Mouse (Mus musculus): ENCODE data around the gene Pgc. TPM values are rescaled to one million over a fixed set of nuclear protein-coding genes. Genes with fewer than 3 reads are reported as not detected.

Gene Pgc
- polyA plus RNA-seq, 1 experiment = 6.0 TPM

DNA sequence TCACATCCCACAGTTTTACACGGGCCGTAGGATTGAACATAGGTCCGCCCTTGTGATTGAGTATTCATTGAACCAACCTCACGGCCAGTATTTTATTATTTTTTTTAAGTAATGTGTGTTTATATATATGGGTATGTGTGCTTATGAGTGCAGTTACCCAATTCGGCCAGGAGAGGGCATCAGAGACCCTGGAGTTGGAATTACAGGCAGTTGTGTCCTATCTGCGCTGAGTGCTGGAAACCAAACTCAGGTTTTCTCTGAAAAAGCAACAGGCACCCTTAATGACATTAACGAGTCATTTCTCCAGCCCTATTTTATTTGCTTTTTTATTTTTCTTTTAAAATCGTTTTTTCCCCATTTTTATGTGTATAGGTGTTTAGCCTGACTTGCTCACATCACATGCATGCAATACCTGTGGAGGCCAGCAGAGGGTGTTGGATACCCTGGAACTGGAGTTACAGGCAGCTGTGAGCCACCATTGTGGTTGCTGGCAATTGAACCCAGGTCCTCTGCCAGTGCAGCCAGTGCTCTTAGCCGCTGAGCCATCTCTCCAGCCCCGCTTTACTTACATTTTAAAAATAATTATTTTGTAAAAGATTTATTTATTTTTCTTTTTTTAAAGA is 18.2 kb downstream of the Pgc start:
- DNase-seq = peak; percentile 26
- WGBS = 94% methylated on average over 10 of the region's 10 CpGs
- no peak overlapping the region for H3K4me3 ChIP-seq (ENCODE audit: control insufficient read depth, insufficient read depth, low read length)
- H3K27ac ChIP-seq (ENCODE audit: control insufficient read depth, insufficient read depth, low read length) = no peak overlapping the region
- no peaks in the 10 kb centered on the region for H3K27me3 ChIP-seq (ENCODE audit: control insufficient read depth, insufficient read depth, low read length)
- H3K4me1 ChIP-seq (replicated peaks; ENCODE audit: control insufficient read depth, insufficient read depth, low read length) = peaks cover 6% of the 10 kb centered on the region; the same call in 1 of the 2 replicates
- TF ChIP-seq POLR2A (IDR thresholded peaks at IDR 0.05; ENCODE audit: control insufficient read depth, extremely low read depth, insufficient read depth, low read length, poor library complexity) = no peak
- TF ChIP-seq CTCF (IDR thresholded peaks at IDR 0.05; ENCODE audit: borderline replicate concordance, control insufficient read depth, extremely low read depth, insufficient read depth, low read length, poor library complexity) = no peak
- H3K36me3 ChIP-seq (ENCODE audit: control insufficient read depth, insufficient read depth, low read length) = no peaks in the 10 kb centered on the region

GRCm38 (mm10) chr17:47748791-47749553 is 22.3 kb downstream of the Pgc start:
- 89% methylated on average over 14 of the region's 14 CpGs for WGBS
- DNase-seq = no peak
- Histone ChIP-seq H3K36me3 (ENCODE audit: control insufficient read depth, insufficient read depth, low read length) (no peaks in the 10 kb centered on the region), H3K4me1 (replicated peaks; ENCODE audit: control insufficient read depth, insufficient read depth, low read length) (no peaks in the 10 kb centered on the region), H3K27ac (ENCODE audit: control insufficient read depth, insufficient read depth, low read length) (no peak overlapping the region), H3K4me3 (ENCODE audit: control insufficient read depth, insufficient read depth, low read length) (no peak overlapping the region), H3K27me3 (ENCODE audit: control insufficient read depth, insufficient read depth, low read length) (no peaks in the 10 kb centered on the region)
- no peak for TF ChIP-seq POLR2A (IDR thresholded peaks at IDR 0.05; ENCODE audit: control insufficient read depth, extremely low read depth, insufficient read depth, low read length, poor library complexity)
- TF ChIP-seq CTCF (IDR thresholded peaks at IDR 0.05; ENCODE audit: borderline replicate concordance, control insufficient read depth, extremely low read depth, insufficient read depth, low read length, poor library complexity) = no peak

DNA sequence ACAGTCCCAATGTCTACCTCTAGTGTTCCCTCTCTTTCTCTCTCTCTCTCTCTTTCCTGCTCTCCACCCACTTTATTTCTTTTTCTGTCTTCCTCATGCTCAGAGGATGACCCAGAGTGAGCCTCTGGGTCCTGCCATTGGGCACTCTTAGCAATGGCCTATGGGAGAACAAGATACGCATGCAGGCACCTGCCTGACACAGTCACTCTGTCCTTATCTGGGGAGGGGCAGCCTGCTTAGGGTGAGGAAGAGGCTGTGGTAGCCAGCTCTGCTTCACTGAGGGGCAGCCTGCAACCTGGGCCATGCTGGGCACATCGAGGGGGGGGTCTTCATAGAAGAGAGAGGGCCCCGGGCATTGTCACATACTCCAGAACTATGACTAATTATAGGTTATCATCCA is 23.0 kb downstream of the Pgc start:
- H3K27me3 ChIP-seq (ENCODE audit: control insufficient read depth, insufficient read depth, low read length) = no peaks in the 10 kb centered on the region
- no peak overlapping the region for H3K4me3 ChIP-seq (ENCODE audit: control insufficient read depth, insufficient read depth, low read length)
- TF ChIP-seq POLR2A (IDR thresholded peaks at IDR 0.05; ENCODE audit: control insufficient read depth, extremely low read depth, insufficient read depth, low read length, poor library complexity) = no peak
- no peak for TF ChIP-seq CTCF (IDR thresholded peaks at IDR 0.05; ENCODE audit: borderline replicate concordance, control insufficient read depth, extremely low read depth, insufficient read depth, low read length, poor library complexity)
- 93% methylated on average over 3 of the region's 3 CpGs for WGBS
- H3K36me3 ChIP-seq (ENCODE audit: control insufficient read depth, insufficient read depth, low read length) = no peaks in the 10 kb centered on the region
- H3K4me1 ChIP-seq (replicated peaks; ENCODE audit: control insufficient read depth, insufficient read depth, low read length) = peaks cover 3% of the 10 kb centered on the region
- DNase-seq = no peak
- H3K27ac ChIP-seq (ENCODE audit: control insufficient read depth, insufficient read depth, low read length) = no peak overlapping the region

GRCm38 (mm10) chr17:47750101-47750500 is 23.5 kb downstream of the Pgc start:
- 95% methylated on average over 6 of the region's 6 CpGs for WGBS
- no peak for DNase-seq
- no peaks in the 10 kb centered on the region for H3K36me3 ChIP-seq (ENCODE audit: control insufficient read depth, insufficient read depth, low read length)
- TF ChIP-seq CTCF (IDR thresholded peaks at IDR 0.05; ENCODE audit: borderline replicate concordance, control insufficient read depth, extremely low read depth, insufficient read depth, low read length, poor library complexity) (no peak), POLR2A (IDR thresholded peaks at IDR 0.05; ENCODE audit: control insufficient read depth, extremely low read depth, insufficient read depth, low read length, poor library complexity) (no peak)
- peaks cover 3% of the 10 kb centered on the region for H3K4me1 ChIP-seq (replicated peaks; ENCODE audit: control insufficient read depth, insufficient read depth, low read length)
- H3K27me3 ChIP-seq (ENCODE audit: control insufficient read depth, insufficient read depth, low read length) = no peaks in the 10 kb centered on the region
- no peak overlapping the region for H3K27ac ChIP-seq (ENCODE audit: control insufficient read depth, insufficient read depth, low read length)
- no peak overlapping the region for H3K4me3 ChIP-seq (ENCODE audit: control insufficient read depth, insufficient read depth, low read length)

DNA sequence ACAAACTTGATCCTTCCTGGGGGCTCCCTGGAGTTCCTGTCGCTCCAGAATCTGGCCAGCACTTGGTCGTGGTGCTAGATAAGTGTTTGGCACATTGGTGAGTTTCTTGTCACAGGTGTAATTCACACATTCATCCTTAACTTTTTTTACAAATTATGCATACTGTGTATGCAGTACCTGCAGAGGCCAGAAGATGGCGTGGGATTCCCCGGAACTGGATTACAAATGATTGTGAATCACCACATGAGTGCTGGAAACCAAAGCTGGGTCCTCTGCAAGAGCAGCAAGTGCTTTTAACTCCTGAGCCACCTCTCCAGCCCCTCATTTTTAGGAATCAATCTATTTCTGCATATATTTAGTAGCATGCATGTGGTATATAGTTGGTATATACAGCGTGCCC is 25.2 kb downstream of the Pgc start:
- H3K36me3 ChIP-seq (ENCODE audit: control insufficient read depth, insufficient read depth, low read length) = no peaks in the 10 kb centered on the region
- H3K27ac ChIP-seq (ENCODE audit: control insufficient read depth, insufficient read depth, low read length) = no peak overlapping the region
- TF ChIP-seq CTCF (IDR thresholded peaks at IDR 0.05; ENCODE audit: borderline replicate concordance, control insufficient read depth, extremely low read depth, insufficient read depth, low read length, poor library complexity) = no peak
- no peak for TF ChIP-seq POLR2A (IDR thresholded peaks at IDR 0.05; ENCODE audit: control insufficient read depth, extremely low read depth, insufficient read depth, low read length, poor library complexity)
- 88% methylated on average over 5 of the region's 5 CpGs for WGBS
- no peak overlapping the region for H3K4me3 ChIP-seq (ENCODE audit: control insufficient read depth, insufficient read depth, low read length)
- no peaks in the 10 kb centered on the region for H3K27me3 ChIP-seq (ENCODE audit: control insufficient read depth, insufficient read depth, low read length)
- H3K4me1 ChIP-seq (replicated peaks; ENCODE audit: control insufficient read depth, insufficient read depth, low read length) = peaks cover 3% of the 10 kb centered on the region
- no peak for DNase-seq

- WGBS = 94% methylated on average over 8 of the region's 8 CpGs
- no peaks in the 10 kb centered on the region for H3K27me3 ChIP-seq (ENCODE audit: control insufficient read depth, insufficient read depth, low read length)
- no peak for DNase-seq
- no peaks in the 10 kb centered on the region for H3K36me3 ChIP-seq (ENCODE audit: control insufficient read depth, insufficient read depth, low read length)
- no peak overlapping the region for H3K27ac ChIP-seq (ENCODE audit: control insufficient read depth, insufficient read depth, low read length)
- no peak overlapping the region for H3K4me3 ChIP-seq (ENCODE audit: control insufficient read depth, insufficient read depth, low read length)
- peaks cover 3% of the 10 kb centered on the region for H3K4me1 ChIP-seq (replicated peaks; ENCODE audit: control insufficient read depth, insufficient read depth, low read length)
- no peak for TF ChIP-seq POLR2A (IDR thresholded peaks at IDR 0.05; ENCODE audit: control insufficient read depth, extremely low read depth, insufficient read depth, low read length, poor library complexity)
- TF ChIP-seq CTCF (IDR thresholded peaks at IDR 0.05; ENCODE audit: borderline replicate concordance, control insufficient read depth, extremely low read depth, insufficient read depth, low read length, poor library complexity) = no peak
These were observed 26.6 kb downstream of the Pgc start for GRCm38 (mm10) chr17:47753130-47753775.

All from thymus, adult 2 months (tissue).